In genomic region chr16:94591536-94591935, GRCm38 (mm10) we compare ENCODE assay signal across 17 mouse cellular contexts. TPM values are rescaled to one million over a fixed set of nuclear protein-coding genes. Genes with fewer than 3 reads are reported as not detected.
DNase-seq lines count a peak whose midpoint lies in the region; ATAC-seq lines count a peak whose summit lies in the region.
"Had no signal": no experiment of that assay in that cellular context is flagged by ENCODE, and none has a peak within 500 bp of the region (broad histone marks: within the 10 kb centered on the region; RNA-seq: fewer than 3 reads in every experiment).

No protein-coding gene starts in this region.

- no peak overlapping the region for H3K4me3 ChIP-seq in heart, embryonic 15.5 days
- no peak overlapping the region for H3K4me3 ChIP-seq in brown adipose tissue, adult 24 weeks (ENCODE audit: insufficient read depth, low read depth, low read length)
- H3K4me3 ChIP-seq: embryonic facial prominence, embryonic 12.5 days; forebrain, embryonic 15.5 days; hindbrain, embryonic 13.5 days had no signal

- H3K4me1 ChIP-seq in heart, embryonic 15.5 days (replicated peaks), result peaks cover 76% of the 10 kb centered on the region
- peaks cover 36% of the 10 kb centered on the region for H3K4me1 ChIP-seq in brown adipose tissue, adult 24 weeks (ENCODE audit: control insufficient read depth, insufficient read depth, insufficient read length, low read length)

- DNase-seq in heart, adult 11 months, result peak; percentile 82
- no peak for DNase-seq in heart, postnatal 10 days
- DNase-seq in heart, adult 8-10 months (ENCODE audit: low spot score), result no peak
- no peak for DNase-seq in lung, adult 18-20 months
- DNase-seq: adrenal gland, adult 2 months; adrenal gland, postnatal 25 days; cerebellum, adult 11-12 months; cerebellum, adult 9-10 months; cerebellum, postnatal 25 days; kidney, adult 11 months; kidney, adult 9 months had no signal

- H3K27me3 ChIP-seq in heart, embryonic 15.5 days, result no peaks in the 10 kb centered on the region
- H3K27me3 ChIP-seq: embryonic facial prominence, embryonic 12.5 days; forebrain, embryonic 15.5 days; hindbrain, embryonic 13.5 days had no signal

- WGBS in heart, embryonic 15.5 days, result 44% methylated on average over 3 of the region's 3 CpGs

- intact Hi-C loops in heart, postnatal 10 days (cut with DNase I), result no loop called here

- no peak overlapping the region for H3K4me2 ChIP-seq in heart, embryonic 15.5 days
- H3K4me2 ChIP-seq: embryonic facial prominence, embryonic 12.5 days; forebrain, embryonic 15.5 days; hindbrain, embryonic 13.5 days had no signal

- H3K36me3 ChIP-seq in heart, embryonic 15.5 days, result no peaks in the 10 kb centered on the region
- H3K36me3 ChIP-seq: embryonic facial prominence, embryonic 12.5 days; forebrain, embryonic 15.5 days; hindbrain, embryonic 13.5 days had no signal

- no peak for ATAC-seq in heart, embryonic 15.5 days (replicated peaks; ENCODE audit: insufficient number of reproducible peaks, insufficient read depth, low FRiP score, low read depth)
- ATAC-seq: forebrain, embryonic 15.5 days; hindbrain, postnatal 0 days had no signal

- no peak overlapping the region for H3K9ac ChIP-seq in heart, embryonic 15.5 days
- H3K9ac ChIP-seq: embryonic facial prominence, embryonic 12.5 days; forebrain, embryonic 15.5 days; hindbrain, embryonic 13.5 days had no signal

- no peaks in the 10 kb centered on the region for H3K9me3 ChIP-seq in heart, embryonic 15.5 days (replicated peaks)
- H3K9me3 ChIP-seq: embryonic facial prominence, embryonic 12.5 days; forebrain, embryonic 15.5 days; hindbrain, embryonic 13.5 days had no signal

- H3K27ac ChIP-seq in heart, embryonic 15.5 days, result peak overlapping the region; percentile 17
- H3K27ac ChIP-seq in brown adipose tissue, adult 24 weeks (replicated peaks; ENCODE audit: low read depth, low read length), result peak overlapping the region; percentile 18; the same call in 1 of the 2 replicates
- H3K27ac ChIP-seq: embryonic facial prominence, embryonic 12.5 days; forebrain, embryonic 15.5 days; hindbrain, postnatal 0 days had no signal

RNA-seq across cellular contexts. Expression of gene Dyrk1a, which starts 21.7 kb away (rescaled TPM):
- 10 to 100 TPM; 86.2 to 99.2 TPM for total RNA-seq in heart, postnatal 10 days (2021)
- 7.1 and 7.3 TPM in 2 replicates for polyA plus RNA-seq in heart, embryonic 15.5 days (2015; fragmentation: Nextera tagmentation; extraction: Ambion mirVana)
- total RNA-seq in heart, adult 8-10 months (2022), result 10 to 100 TPM; 70.5 to 87.1 (median 79.0) TPM
- 16.0 and 18.9 TPM in 2 replicates for polyA plus RNA-seq in brown adipose tissue, adult 24 weeks (2012; ENCODE audit: insufficient read depth, insufficient read length, missing spikeins)
